Mouse (Mus musculus): ENCODE data around the gene Gm15517. TPM values are rescaled to one million over a fixed set of nuclear protein-coding genes. Genes with fewer than 3 reads are reported as not detected.

Gene Gm15517
- polyA plus RNA-seq, 1 experiment: not detected

DNA sequence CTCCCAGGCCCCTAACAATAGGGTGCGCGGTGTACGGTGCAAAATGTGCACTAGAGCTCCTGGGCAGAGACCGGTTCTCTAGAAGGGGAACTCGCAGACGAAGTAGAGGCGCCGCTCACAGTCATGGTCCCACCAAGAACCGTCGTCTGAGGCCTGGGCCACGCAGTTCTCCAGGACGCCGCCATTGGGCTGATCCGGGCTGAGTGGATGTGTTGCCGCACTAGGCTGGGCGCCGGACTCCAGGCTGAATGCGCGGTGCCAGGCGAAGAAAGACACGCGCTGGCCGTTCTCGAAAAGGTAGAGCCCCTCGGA is 43.2 kb downstream of the Gm15517 start:
- TF ChIP-seq GATA1 (IDR thresholded peaks at IDR 0.05; ENCODE audit: low read length): no peak

- TF ChIP-seq GATA1 (IDR thresholded peaks at IDR 0.05; ENCODE audit: low read length): no peak
Observed at GRCm38 (mm10) chr7:44304775-44305641, 43.8 kb downstream of the Gm15517 start.

DNA sequence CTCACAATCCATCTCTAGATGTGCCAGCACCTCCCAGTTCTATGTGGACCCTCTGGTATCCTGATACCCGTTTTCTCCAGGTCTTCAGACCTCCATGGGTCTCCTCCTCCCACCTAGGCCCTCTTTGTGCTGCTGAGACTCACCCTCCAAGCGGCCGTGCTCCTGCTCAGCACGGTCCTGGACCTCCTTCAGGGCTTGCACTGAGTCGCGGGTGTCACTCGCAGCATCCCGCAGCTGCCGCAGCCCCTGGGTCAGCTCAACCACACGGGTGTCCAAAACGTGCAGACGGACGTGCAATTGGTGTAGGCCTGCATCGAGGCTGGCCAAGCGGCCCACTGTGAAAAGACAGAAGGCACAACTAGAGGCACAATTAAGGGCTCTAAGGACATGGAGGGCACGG is 44.4 kb downstream of the Gm15517 start:
- no peak for TF ChIP-seq GATA1 (IDR thresholded peaks at IDR 0.05; ENCODE audit: low read length)

GRCm38 (mm10) chr7:44306516-44307240 is 45.4 kb downstream of the Gm15517 start, which contains the start of gene Clec11a:
Gene Clec11a (minus strand): TSS chr7:44306902.
- TF ChIP-seq GATA1 (IDR thresholded peaks at IDR 0.05; ENCODE audit: low read length): no peak

DNA sequence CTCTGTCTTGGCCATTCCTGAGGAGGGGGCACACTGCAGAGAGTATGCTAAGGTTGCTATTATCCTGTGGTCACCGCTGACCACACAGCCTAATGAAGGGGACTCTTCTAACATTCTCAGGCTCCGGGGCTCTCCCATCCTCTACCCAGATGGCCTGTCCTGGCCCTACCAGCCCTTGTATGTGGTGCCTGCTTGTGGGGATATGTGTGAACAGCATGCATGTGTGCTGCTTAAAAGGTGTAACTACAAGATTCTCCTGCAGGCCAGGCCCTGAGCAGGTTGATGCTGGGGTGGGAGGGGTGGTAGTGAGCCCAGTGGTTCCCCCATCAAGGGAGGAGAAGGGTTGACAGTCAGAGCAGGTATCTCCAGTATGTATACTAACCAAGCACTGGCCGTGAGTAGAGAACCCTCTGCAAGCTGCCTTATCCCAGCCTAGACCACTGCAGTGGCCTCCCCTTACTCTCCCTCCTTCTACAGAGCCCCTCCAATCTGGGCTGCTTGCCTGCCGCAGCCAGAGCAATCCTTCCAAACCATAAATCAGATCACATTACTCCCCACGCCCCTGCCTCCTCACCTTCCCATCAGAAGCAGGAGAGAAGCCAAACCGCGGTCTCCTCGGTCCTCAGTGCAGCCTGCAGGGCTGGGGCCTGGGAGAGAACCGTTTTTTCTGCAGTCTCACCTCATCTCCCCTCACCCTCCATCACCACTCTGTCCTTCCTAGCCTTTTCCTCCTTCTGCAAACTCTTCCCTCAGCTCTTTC is 46.2 kb downstream of the Gm15517 start:
- TF ChIP-seq GATA1 (IDR thresholded peaks at IDR 0.05; ENCODE audit: low read length): no peak

- TF ChIP-seq GATA1 (IDR thresholded peaks at IDR 0.05; ENCODE audit: low read length): no peak
Observed at GRCm38 (mm10) chr7:44309475-44310284, 48.4 kb downstream of the Gm15517 start, which contains the start of gene Shank1. Gene Shank1 (plus strand): TSS chr7:44310253.

DNA sequence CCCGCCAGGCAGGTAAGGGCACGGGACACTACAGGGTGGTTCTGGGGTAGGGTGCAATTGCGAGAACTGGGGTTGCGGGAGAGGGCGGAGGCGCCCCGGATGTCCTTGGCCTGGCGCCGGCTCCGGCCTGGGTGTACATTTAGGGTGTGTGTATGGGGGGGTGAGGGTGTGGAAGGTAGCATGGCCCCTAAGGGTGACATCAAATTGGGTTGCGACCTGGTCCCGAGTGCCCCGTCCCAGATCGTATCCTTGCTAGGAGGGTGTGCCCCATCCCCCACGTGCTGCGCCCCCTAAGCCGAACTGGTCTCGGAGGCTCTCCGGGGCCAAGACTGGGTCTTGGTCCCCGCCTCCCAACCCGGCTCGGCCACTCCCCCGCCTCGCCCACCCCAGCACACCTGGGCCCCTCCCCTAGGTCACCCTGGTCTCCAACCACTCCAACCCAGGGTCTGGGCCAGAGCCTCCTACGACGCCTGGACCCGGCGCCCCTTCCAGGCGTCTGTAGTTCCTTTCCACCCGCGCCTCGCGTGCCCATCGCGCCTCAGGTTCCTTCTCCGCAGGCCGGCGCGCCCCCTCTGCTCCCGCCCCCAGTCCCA is 49.1 kb downstream of the Gm15517 start:
- no peak for TF ChIP-seq GATA1 (IDR thresholded peaks at IDR 0.05; ENCODE audit: low read length)

DNA sequence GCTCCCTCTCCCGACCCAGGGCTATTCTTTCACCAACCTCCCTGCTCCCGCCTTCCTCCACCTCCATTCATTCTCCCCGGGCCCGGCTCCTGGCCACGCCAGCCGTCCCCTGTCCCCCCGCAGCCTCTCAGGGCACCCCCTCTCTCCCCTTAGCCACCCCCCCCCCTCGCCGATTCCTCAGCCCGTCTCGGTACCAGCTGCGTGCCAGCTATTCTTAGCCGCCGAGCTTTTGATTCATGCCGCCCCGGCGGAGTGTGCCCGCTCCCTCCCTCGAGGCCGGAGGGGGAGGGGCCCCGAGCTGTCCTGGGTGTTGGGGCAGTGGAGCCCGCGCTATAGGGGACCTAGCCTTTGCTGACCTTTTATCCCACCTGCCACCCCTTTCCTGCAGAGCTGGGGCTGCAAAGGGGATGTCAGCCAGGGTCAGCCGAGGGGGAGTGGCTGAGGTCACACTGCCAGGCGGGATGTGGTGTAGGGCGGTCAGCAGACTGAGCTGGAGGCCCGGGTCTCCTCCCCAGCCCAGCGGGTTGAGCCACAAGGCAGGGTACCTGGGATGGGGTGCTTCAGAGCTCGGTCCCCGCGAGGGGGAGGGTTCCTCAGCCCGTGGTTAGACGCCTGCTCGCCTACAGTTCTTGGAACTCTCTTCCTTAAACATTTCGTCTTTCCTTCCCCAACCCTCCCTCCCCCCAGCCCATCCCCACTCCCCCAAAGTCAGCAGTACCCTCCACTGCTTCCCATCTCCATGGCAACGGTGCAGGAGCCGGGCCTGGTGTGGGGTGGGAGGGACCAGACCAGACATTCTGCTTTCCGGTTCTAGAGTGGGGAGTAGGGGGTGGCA is 49.8 kb downstream of the Gm15517 start:
- no peak for TF ChIP-seq GATA1 (IDR thresholded peaks at IDR 0.05; ENCODE audit: low read length)

Other genes starting within 250 kb of the Gm15517 start
- not detected in 2 replicates for gene Klk1b26, start 249.3 kb upstream of the Gm15517 start, polyA plus RNA-seq (2012)
- not detected in 2 replicates for gene Klk1b27, start 209.2 kb upstream of the Gm15517 start, polyA plus RNA-seq (2012)
- not detected in 2 replicates for gene Klk1b21, start 159.1 kb upstream of the Gm15517 start, polyA plus RNA-seq (2012)
- not detected in 2 replicates for gene Klk1b22, start 148.8 kb upstream of the Gm15517 start, polyA plus RNA-seq (2012)
- gene Klk1b16, start 124.7 kb upstream of the Gm15517 start, polyA plus RNA-seq (2012): not detected in 2 replicates
- not detected in 2 replicates for gene Klk1b24, start 73.2 kb upstream of the Gm15517 start, polyA plus RNA-seq (2012)
- gene Klk1b3, start 63.3 kb upstream of the Gm15517 start, polyA plus RNA-seq (2012): not detected in 2 replicates
- gene Klk1b4, start 54.0 kb upstream of the Gm15517 start, polyA plus RNA-seq (2012): not detected in 2 replicates
- not detected in 2 replicates for gene Klk1b5, start 45.5 kb upstream of the Gm15517 start, polyA plus RNA-seq (2012)
- not detected in 2 replicates for gene Klk1, start 36.1 kb upstream of the Gm15517 start, polyA plus RNA-seq (2012)
- not detected in 2 replicates for gene Gm36864, start 25.3 kb upstream of the Gm15517 start, polyA plus RNA-seq (2012)
- gene 1700028J19Rik, start 14.8 kb upstream of the Gm15517 start, polyA plus RNA-seq (2012): 0.13 and 0.17 TPM in 2 replicates
- 379 and 401 TPM in 2 replicates for gene 2410002F23Rik, start 14.7 kb upstream of the Gm15517 start, polyA plus RNA-seq (2012)
- not detected in 2 replicates for gene Acp4, start 4.1 kb upstream of the Gm15517 start, polyA plus RNA-seq (2012)
- gene Clec11a, start 45.5 kb downstream of the Gm15517 start, polyA plus RNA-seq (2012): 2.8 and 3.2 TPM in 2 replicates
- gene Shank1, start 48.8 kb downstream of the Gm15517 start, polyA plus RNA-seq (2012): 1.6 and 1.8 TPM in 2 replicates
- gene Syt3, start 122.7 kb downstream of the Gm15517 start, polyA plus RNA-seq (2012): not detected in 2 replicates
- 0.64 and 0.79 TPM in 2 replicates for gene 1700008O03Rik, start 124.4 kb downstream of the Gm15517 start, polyA plus RNA-seq (2012)
- not detected in 2 replicates for gene Lrrc4b, start 167.6 kb downstream of the Gm15517 start, polyA plus RNA-seq (2012)
- not detected in 2 replicates for gene Aspdh, start 203.9 kb downstream of the Gm15517 start, polyA plus RNA-seq (2012)
- 125 and 164 TPM in 2 replicates for gene Josd2, start 206.5 kb downstream of the Gm15517 start, polyA plus RNA-seq (2012)
- gene Emc10, start 235.1 kb downstream of the Gm15517 start, polyA plus RNA-seq (2012): 345 and 359 TPM in 2 replicates
- 10.9 and 18.1 TPM in 2 replicates for gene Fam71e1, start 235.1 kb downstream of the Gm15517 start, polyA plus RNA-seq (2012)

All from G1E-ER4 (cell line).